Mouse (Mus musculus) ES-Bruce4 (cell line): ENCODE data around the gene Ccdc121. TPM values are rescaled to one million over a fixed set of nuclear protein-coding genes. Genes with fewer than 3 reads are reported as not detected.
"Not testable (repeated sequence)": the region's sequence is repeated elsewhere in the genome, so short reads cannot be mapped to it uniquely, and the experiment has no call there.

ENCODE experiments used
- H3K27ac ChIP-seq: 2 replicates; pipeline ENCODE4 v1.5.1; 2012; ENCODE audit warnings: low read length, inconsistent platforms; ENCODE audit not compliant: insufficient read depth
- H3K27me3 ChIP-seq: 2 replicates; pipeline ENCODE4 v1.6.1; 2012; ENCODE audit warnings: mild to moderate bottlenecking, low read length, inconsistent platforms; ENCODE audit not compliant: control insufficient read depth, poor library complexity, insufficient read depth, severe bottlenecking
- H3K36me3 ChIP-seq: 2 replicates; pipeline ENCODE4 v1.6.1; 2012; ENCODE audit warnings: inconsistent platforms, mild to moderate bottlenecking, low read length, moderate library complexity; ENCODE audit not compliant: control insufficient read depth, poor library complexity, insufficient read depth, severe bottlenecking
- H3K4me1 ChIP-seq: one replicate; pipeline ENCODE4 v1.8.1; 2011; ENCODE audit warnings: low read length; ENCODE audit not compliant: control insufficient read depth, insufficient read depth
- H3K4me3 ChIP-seq: 2 replicates; pipeline ENCODE4 v1.5.1; 2011; ENCODE audit warnings: low read depth, mild to moderate bottlenecking, low read length
- H3K9ac ChIP-seq: 2 replicates; pipeline ENCODE4 v1.6.1; 2012; ENCODE audit warnings: low read depth, mild to moderate bottlenecking, inconsistent platforms; ENCODE audit not compliant: poor library complexity, severe bottlenecking
- H3K9me3 ChIP-seq: replicated peaks from 2 replicates; pipeline ENCODE4 v1.6.1; 2012; ENCODE audit warnings: mild to moderate bottlenecking, low read length, inconsistent platforms; ENCODE audit not compliant: control insufficient read depth, poor library complexity, insufficient read depth, severe bottlenecking
- CTCF ChIP-seq: IDR thresholded peaks from one replicate; pipeline ENCODE4 v1.8.1; 2011; ENCODE audit warnings: low read depth, low read length
- EP300 ChIP-seq: IDR thresholded peaks from 2 replicates; pipeline ENCODE4 v1.6.1; 2011; ENCODE audit warnings: low read depth, low read length; ENCODE audit not compliant: insufficient read depth
- POLR2A ChIP-seq: IDR thresholded peaks from one replicate; pipeline ENCODE4 v1.8.1; 2011; ENCODE audit warnings: low read length; ENCODE audit not compliant: insufficient read depth
- polyA plus RNA-seq: library from polyadenylated mRNA; stranded (reverse); fragments of >200 nt; gene quantifications from 2 replicates; pipeline ENCODE4 v1.2.4, GENCODE M21; 2011; ENCODE audit warnings: low read depth; ENCODE audit not compliant: missing spikeins, insufficient read depth, insufficient read length

Ccdc121 gene
- polyA plus RNA-seq, 1 experiment = not detected

GRCm38 (mm10) chr1:181518046-181518445 is 6.8 kb upstream of the Ccdc121 start:
- no peaks in the 10 kb centered on the region for H3K4me1 ChIP-seq
- no peaks in the 10 kb centered on the region for H3K27me3 ChIP-seq
- H3K9ac ChIP-seq = no peak overlapping the region
- no peak overlapping the region for H3K27ac ChIP-seq
- H3K9me3 ChIP-seq = no peaks in the 10 kb centered on the region
- H3K4me3 ChIP-seq = no peak overlapping the region
- H3K36me3 ChIP-seq = no peaks in the 10 kb centered on the region
- TF ChIP-seq CTCF (no peak), EP300 (no peak), POLR2A (no peak)

- TF ChIP-seq EP300 (no peak), CTCF (no peak), POLR2A (no peak)
- Histone ChIP-seq H3K36me3 (no peaks in the 10 kb centered on the region), H3K4me3 (no peak overlapping the region), H3K9ac (no peak overlapping the region), H3K4me1 (no peaks in the 10 kb centered on the region), H3K27ac (no peak overlapping the region), H3K27me3 (no peaks in the 10 kb centered on the region), H3K9me3 (no peaks in the 10 kb centered on the region)
These were observed 1.3 kb upstream of the Ccdc121 start for GRCm38 (mm10) chr1:181512430-181513129.

GRCm38 (mm10) chr1:181510855-181511254 is 396 bp downstream of the Ccdc121 start:
- H3K36me3 ChIP-seq, H3K27ac ChIP-seq, H3K4me1 ChIP-seq, H3K9ac ChIP-seq, H3K27me3 ChIP-seq, H3K9me3 ChIP-seq, H3K4me3 ChIP-seq: not testable (repeated sequence)

- H3K4me1 ChIP-seq = no peaks in the 10 kb centered on the region
- TF ChIP-seq EP300 = no peak
- no peak for TF ChIP-seq CTCF
- TF ChIP-seq POLR2A = no peak
- no peak overlapping the region for H3K4me3 ChIP-seq
- H3K9ac ChIP-seq = no peak overlapping the region
- H3K9me3 ChIP-seq = peaks cover 1% of the 10 kb centered on the region
- H3K27me3 ChIP-seq = no peaks in the 10 kb centered on the region; the same call in 1 of the 2 replicates
- no peak overlapping the region for H3K27ac ChIP-seq
- no peaks in the 10 kb centered on the region for H3K36me3 ChIP-seq
These were observed 5.9 kb downstream of the Ccdc121 start for GRCm38 (mm10) chr1:181505367-181505766.

GRCm38 (mm10) chr1:181503471-181503870 is 7.8 kb downstream of the Ccdc121 start:
- Histone ChIP-seq H3K36me3 (no peaks in the 10 kb centered on the region), H3K4me3 (no peak overlapping the region), H3K27me3 (no peaks in the 10 kb centered on the region; the same call in 1 of the 2 replicates), H3K4me1 (no peaks in the 10 kb centered on the region), H3K27ac (no peak overlapping the region), H3K9me3 (peaks cover 3% of the 10 kb centered on the region), H3K9ac (no peak overlapping the region)
- no peak for TF ChIP-seq EP300
- TF ChIP-seq CTCF = no peak
- no peak for TF ChIP-seq POLR2A

GRCm38 (mm10) chr1:181484696-181485095 is 26.6 kb downstream of the Ccdc121 start:
- Histone ChIP-seq H3K36me3 (no peaks in the 10 kb centered on the region), H3K27ac (no peak overlapping the region), H3K4me1 (no peaks in the 10 kb centered on the region), H3K4me3 (no peak overlapping the region), H3K27me3 (no peaks in the 10 kb centered on the region), H3K9me3 (no peaks in the 10 kb centered on the region), H3K9ac (no peak overlapping the region)
- TF ChIP-seq CTCF = no peak
- no peak for TF ChIP-seq EP300
- no peak for TF ChIP-seq POLR2A
